Mouse (Mus musculus) embryonic facial prominence, embryonic 15.5 days (tissue): ENCODE measurements around the gene Fkbp9. TPM values are rescaled to one million over a fixed set of nuclear protein-coding genes. Genes with fewer than 3 reads are reported as not detected.
A peak's percentile ranks its signal among the peaks of the same experiment; 100 is the strongest.

Experiments
- ATAC-seq: fragments of 200-750 bp; cut with Nextera tagmentation; 2 replicates; pipeline ENCODE4 v1.8.0; 2017; ENCODE audit warnings: low read depth, moderate TSS enrichment; ENCODE audit not compliant: insufficient number of reproducible peaks, low FRiP score, low TSS enrichment
- H3K27ac ChIP-seq: fragments of 300-500 bp; sonication (generic); replicated peaks from 2 replicates; pipeline ENCODE4 v1.5.1; 2015; ENCODE audit warnings: mild to moderate bottlenecking, inconsistent platforms
- H3K27me3 ChIP-seq: fragments of 300-500 bp; sonication (generic); 2 replicates; pipeline ENCODE4 v1.6.1; 2015; ENCODE audit warnings: inconsistent platforms
- H3K36me3 ChIP-seq: fragments of 300-500 bp; sonication (generic); 2 replicates; pipeline ENCODE4 v1.6.1; 2015; ENCODE audit warnings: mild to moderate bottlenecking, inconsistent platforms
- H3K4me1 ChIP-seq: fragments of 300-500 bp; sonication (generic); 2 replicates; pipeline ENCODE4 v1.6.1; 2015; ENCODE audit warnings: inconsistent platforms
- H3K4me2 ChIP-seq: fragments of 300-500 bp; sonication (generic); replicated peaks from 2 replicates; pipeline ENCODE4 v1.6.1; 2015; ENCODE audit warnings: mild to moderate bottlenecking, inconsistent platforms
- H3K4me3 ChIP-seq: fragments of 300-500 bp; sonication (generic); replicated peaks from 2 replicates; pipeline ENCODE4 v1.5.1; 2015; ENCODE audit warnings: mild to moderate bottlenecking, inconsistent platforms
- H3K9ac ChIP-seq: fragments of 300-500 bp; sonication (generic); 2 replicates; pipeline ENCODE4 v1.6.1; 2015; ENCODE audit warnings: inconsistent platforms
- H3K9me3 ChIP-seq: fragments of 300-500 bp; sonication (generic); replicated peaks from 2 replicates; pipeline ENCODE4 v1.6.1; 2016; ENCODE audit warnings: inconsistent platforms
- WGBS: fragments of 180-500 bp; shearing (Covaris S2); methylation state at CpG from one replicate; pipeline ENCODE4 v1.1.7; 2015; 5-methylcytosine and 5-hydroxymethylcytosine counted together
- polyA plus RNA-seq: library from polyadenylated mRNA; unstranded; fragments of >200 nt; fragmentation: Nextera tagmentation; extraction: Ambion mirVana; gene quantifications from 2 replicates; pipeline ENCODE4 v1.2.1, GENCODE M21; 2015

Fkbp9 gene
- polyA plus RNA-seq, 1 experiment from 2014 or later: 218 TPM

DNA sequence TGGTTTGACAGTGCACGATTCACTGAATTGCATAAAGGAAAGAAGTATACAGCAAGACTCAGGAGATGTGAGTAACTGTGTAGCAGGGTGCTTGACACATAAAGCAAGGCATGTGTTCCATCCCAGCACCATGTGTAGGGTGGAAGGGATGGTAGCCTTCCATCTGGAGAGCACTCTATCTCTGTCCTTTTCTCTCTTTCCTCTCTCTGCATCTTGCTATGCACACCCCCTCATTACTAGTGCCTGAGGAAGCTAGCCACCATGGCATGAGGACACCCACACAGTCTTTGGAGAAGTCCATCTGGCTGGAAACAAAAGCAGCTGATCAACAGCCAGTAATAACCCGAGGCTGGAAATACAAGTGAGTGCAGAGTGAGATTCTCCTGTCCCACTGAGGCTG lies 25.7 kb upstream of the Fkbp9 start:
- Histone ChIP-seq H3K36me3 (no peaks in the 10 kb centered on the region), H3K4me1 (no peaks in the 10 kb centered on the region), H3K4me3 (no peak overlapping the region), H3K27me3 (no peaks in the 10 kb centered on the region), H3K9ac (no peak overlapping the region), H3K9me3 (no peaks in the 10 kb centered on the region), H3K27ac (no peak overlapping the region), H3K4me2 (no peak overlapping the region)
- WGBS: 63% methylated on average over 2 of the region's 2 CpGs
- ATAC-seq: no peak

DNA sequence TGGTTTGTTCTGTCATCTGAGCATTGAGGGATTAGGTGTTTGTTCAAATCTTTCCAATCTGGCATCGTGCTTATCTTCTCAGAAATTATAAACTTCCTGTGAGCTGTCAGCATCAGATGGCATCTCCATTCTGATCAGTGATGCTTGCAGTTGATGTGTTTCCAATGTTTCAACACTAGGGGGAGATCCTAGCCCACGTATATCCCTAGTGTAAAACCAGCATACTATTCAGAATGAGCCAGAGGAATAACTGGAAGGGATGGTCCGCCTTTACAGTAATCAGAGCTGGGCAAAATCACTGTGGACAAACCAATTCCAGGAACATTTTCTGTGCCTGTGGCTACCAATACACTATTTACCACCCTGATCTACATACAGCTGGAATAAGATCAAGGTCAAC lies 23.2 kb upstream of the Fkbp9 start:
- no peak overlapping the region for H3K4me3 ChIP-seq
- no peaks in the 10 kb centered on the region for H3K4me1 ChIP-seq
- no peaks in the 10 kb centered on the region for H3K27me3 ChIP-seq
- 10% methylated on average over 3 of the region's 3 CpGs for WGBS
- no peak overlapping the region for H3K4me2 ChIP-seq
- no peak for ATAC-seq
- no peak overlapping the region for H3K27ac ChIP-seq
- H3K9me3 ChIP-seq: no peaks in the 10 kb centered on the region
- H3K36me3 ChIP-seq: no peaks in the 10 kb centered on the region
- H3K9ac ChIP-seq: no peak overlapping the region

DNA sequence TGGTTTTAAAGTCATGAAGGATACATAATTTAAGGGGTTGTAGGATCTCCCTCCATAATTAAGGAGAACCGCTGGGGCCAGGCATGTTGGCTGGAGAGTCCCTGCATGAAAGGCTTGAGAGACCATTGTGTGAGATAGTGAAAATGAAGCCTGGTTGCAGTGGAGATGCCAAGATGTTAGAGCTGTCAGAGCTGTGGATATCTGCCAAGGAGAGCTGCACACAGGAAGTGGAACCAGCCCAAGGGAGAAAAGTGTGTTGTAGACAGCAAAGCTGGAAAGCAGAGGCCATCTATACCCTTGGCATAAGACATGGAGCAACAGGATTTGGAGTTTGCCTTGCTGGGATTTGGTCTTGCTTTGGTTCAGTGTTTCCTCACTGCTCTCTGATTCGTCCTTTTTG lies 18.5 kb upstream of the Fkbp9 start:
- no peak overlapping the region for H3K4me2 ChIP-seq
- H3K4me3 ChIP-seq: no peak overlapping the region
- H3K27me3 ChIP-seq: no peaks in the 10 kb centered on the region
- H3K4me1 ChIP-seq: no peaks in the 10 kb centered on the region
- 57% methylated on average over 2 of the region's 2 CpGs for WGBS
- H3K36me3 ChIP-seq: no peaks in the 10 kb centered on the region
- no peak overlapping the region for H3K9ac ChIP-seq
- ATAC-seq: no peak
- no peaks in the 10 kb centered on the region for H3K9me3 ChIP-seq
- no peak overlapping the region for H3K27ac ChIP-seq

DNA sequence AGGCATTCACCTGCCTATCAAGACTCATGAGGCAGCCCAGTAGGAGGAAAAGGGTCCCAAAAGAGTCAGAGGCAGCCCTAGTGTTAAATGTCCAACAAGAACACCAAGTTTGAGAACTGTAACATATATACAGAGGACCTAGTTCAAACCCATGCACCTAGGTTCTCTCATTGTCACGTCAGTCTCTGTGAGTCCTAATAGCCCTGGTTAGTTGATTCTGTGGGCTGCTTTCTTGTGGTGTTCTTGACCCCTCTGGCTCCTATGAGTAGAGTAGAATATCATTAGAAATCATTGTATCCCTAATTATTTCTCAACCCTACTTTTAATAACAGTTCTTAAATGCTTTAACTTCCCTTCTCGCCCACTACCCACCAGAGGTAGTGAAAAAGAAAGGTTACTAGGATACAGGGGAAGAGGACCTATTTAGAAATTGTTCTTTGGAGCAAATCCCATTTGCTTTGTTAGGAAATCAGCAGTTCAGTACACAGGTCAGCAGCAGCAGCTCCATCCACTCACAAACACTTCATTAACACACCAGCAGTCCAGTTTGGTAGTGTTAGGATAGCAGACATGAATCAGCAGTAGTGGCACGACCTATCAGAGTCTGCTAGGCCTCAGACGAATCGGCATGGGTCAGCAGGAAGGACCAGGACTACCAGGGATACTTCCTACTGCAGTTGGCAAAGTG lies 13.3 kb upstream of the Fkbp9 start:
- Histone ChIP-seq H3K9me3 (no peaks in the 10 kb centered on the region), H3K27me3 (no peaks in the 10 kb centered on the region), H3K4me2 (no peak overlapping the region), H3K36me3 (no peaks in the 10 kb centered on the region), H3K4me1 (no peaks in the 10 kb centered on the region), H3K4me3 (no peak overlapping the region), H3K9ac (no peak overlapping the region), H3K27ac (no peak overlapping the region)
- 76% methylated on average over 5 of the region's 5 CpGs for WGBS
- ATAC-seq: no peak

DNA sequence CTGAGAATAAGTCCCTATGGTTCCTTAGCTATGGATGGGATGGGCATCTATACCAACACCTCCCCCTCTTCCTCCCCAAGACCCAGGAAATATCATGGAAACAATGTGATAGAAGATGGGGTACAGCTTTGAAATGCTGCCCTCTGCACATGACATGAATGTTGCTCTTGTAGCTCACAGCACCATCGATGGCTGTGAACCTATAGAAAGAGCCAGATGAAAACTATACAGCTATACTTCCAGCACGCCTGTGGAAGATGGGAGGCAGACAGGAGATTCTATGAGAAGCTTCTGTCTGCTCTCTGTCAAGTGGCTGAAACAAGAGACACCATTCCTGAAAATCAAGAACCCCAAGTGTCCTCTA lies 12.8 kb upstream of the Fkbp9 start:
- 87% methylated on average over 2 of the region's 2 CpGs for WGBS
- Histone ChIP-seq H3K9ac (no peak overlapping the region), H3K27ac (no peak overlapping the region), H3K4me3 (no peak overlapping the region), H3K4me2 (no peak overlapping the region), H3K9me3 (no peaks in the 10 kb centered on the region), H3K27me3 (no peaks in the 10 kb centered on the region), H3K36me3 (no peaks in the 10 kb centered on the region), H3K4me1 (no peaks in the 10 kb centered on the region)
- ATAC-seq: no peak

DNA sequence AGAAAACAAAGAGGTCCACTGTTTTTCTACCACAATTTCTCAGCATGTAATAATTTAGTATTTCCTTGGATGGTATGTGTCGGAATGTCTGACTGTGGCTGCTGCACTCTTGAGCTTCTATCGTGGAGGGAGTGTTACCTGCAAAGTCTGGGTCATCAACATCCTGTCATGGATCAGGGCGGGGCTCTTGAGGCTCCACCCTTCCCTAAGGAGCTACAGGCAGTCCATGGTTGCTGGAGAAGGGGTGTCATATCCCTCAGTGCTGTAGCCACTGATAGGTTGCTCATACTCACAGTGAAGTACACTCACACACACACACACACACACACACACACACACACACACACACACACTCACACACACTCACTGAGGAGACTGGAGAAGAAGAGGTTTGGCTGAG lies 6.2 kb upstream of the Fkbp9 start:
- no peak overlapping the region for H3K4me3 ChIP-seq

DNA sequence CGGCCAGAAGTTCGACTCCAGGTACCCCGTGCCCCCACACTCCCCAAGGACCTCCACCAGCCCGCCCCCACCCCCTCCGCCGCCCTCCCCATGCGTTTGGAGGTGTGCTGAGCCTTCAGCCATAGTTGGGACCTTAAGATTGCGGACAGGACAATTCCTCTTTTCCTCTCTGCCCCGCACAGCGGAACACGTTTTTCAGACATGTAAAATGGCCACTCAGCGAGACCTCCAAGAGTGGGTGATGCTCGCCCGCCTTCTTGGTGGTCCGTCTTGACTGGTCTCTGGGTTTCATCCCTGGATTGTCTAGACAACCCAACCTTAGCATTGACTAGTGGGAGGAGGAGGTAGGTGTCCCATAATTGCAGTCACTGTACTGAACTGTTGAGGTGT lies 543 bp downstream of the Fkbp9 start:
- Histone ChIP-seq H3K27ac (peak overlapping the region; percentile 89), H3K36me3 (peaks cover 5% of the 10 kb centered on the region; the same call in 1 of the 2 replicates), H3K4me1 (peaks cover 18% of the 10 kb centered on the region), H3K4me3 (peak overlapping the region; percentile 73), H3K9ac (peak overlapping the region; percentile 70), H3K27me3 (no peaks in the 10 kb centered on the region), H3K4me2 (peak overlapping the region; percentile 61), H3K9me3 (no peaks in the 10 kb centered on the region)
- WGBS: 2% methylated on average over 15 of the region's 15 CpGs
- ATAC-seq: no peak

More for the DNA sequence above, 6.2 kb upstream of the Fkbp9 start:
- Histone ChIP-seq H3K9ac (no peak overlapping the region), H3K9me3 (no peaks in the 10 kb centered on the region), H3K4me2 (no peak overlapping the region), H3K27me3 (no peaks in the 10 kb centered on the region), H3K27ac (no peak overlapping the region), H3K4me1 (no peaks in the 10 kb centered on the region), H3K36me3 (no peaks in the 10 kb centered on the region)
- WGBS: 56% methylated on average over 3 of the region's 3 CpGs
- ATAC-seq: no peak

DNA sequence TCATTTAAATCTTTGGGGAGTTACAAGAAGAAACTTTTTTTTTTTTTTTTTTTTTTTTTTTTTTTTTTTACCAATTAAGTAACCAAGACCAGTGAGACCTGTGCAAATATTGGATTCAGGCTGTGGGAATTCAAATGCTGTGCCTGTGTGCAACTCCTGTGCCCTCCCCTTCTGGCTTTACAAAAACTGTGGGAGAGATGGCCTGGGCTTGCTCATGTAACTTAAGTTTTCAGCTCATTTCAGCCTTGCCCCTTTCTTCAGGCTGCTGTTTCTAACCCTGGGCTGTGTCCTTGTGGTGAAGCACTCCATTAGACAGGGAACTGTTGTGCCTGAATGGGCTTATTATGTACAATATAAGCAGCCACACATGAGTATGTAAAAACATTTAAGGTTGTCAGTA lies 971 bp downstream of the Fkbp9 start:
- Histone ChIP-seq H3K36me3 (peaks cover 5% of the 10 kb centered on the region; the same call in 1 of the 2 replicates), H3K9me3 (no peaks in the 10 kb centered on the region), H3K27ac (peak overlapping the region; percentile 89; the same call in 1 of the 2 replicates), H3K4me1 (peaks cover 21% of the 10 kb centered on the region), H3K4me3 (peak overlapping the region; percentile 73), H3K27me3 (no peaks in the 10 kb centered on the region), H3K4me2 (peak overlapping the region; percentile 61), H3K9ac (0 out of 2 replicates have a peak overlapping the region, but pooled peaks have one; percentile 9)
- no peak for ATAC-seq

DNA sequence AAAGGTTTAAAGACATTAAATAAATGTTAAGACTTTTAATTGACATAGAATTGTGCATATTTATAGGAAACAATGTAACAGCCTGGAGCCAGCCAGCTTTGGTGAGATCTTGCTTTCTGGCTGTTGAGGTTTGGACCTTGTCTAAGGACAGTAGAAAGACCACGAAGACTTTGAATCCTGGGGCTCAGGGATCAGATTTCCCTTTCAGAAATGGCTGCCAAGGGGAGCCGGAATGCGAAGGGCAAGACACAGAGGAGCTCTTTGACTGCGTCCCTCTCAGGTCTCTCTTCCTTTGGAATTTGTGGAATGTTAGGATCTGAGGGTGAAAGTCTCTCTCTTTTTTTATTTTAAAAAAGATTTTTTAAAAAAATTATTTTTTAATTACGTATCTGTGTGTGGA lies 2.9 kb downstream of the Fkbp9 start:
- H3K27me3 ChIP-seq: no peaks in the 10 kb centered on the region
- peaks cover 31% of the 10 kb centered on the region for H3K4me1 ChIP-seq
- no peak for ATAC-seq
- H3K27ac ChIP-seq: no peak overlapping the region
- H3K4me2 ChIP-seq: no peak overlapping the region
- no peak overlapping the region for H3K9ac ChIP-seq
- WGBS: 50% methylated on average over 5 of the region's 5 CpGs
- H3K9me3 ChIP-seq: no peaks in the 10 kb centered on the region
- peaks cover 13% of the 10 kb centered on the region; the same call in 1 of the 2 replicates for H3K36me3 ChIP-seq
- no peak overlapping the region for H3K4me3 ChIP-seq

DNA sequence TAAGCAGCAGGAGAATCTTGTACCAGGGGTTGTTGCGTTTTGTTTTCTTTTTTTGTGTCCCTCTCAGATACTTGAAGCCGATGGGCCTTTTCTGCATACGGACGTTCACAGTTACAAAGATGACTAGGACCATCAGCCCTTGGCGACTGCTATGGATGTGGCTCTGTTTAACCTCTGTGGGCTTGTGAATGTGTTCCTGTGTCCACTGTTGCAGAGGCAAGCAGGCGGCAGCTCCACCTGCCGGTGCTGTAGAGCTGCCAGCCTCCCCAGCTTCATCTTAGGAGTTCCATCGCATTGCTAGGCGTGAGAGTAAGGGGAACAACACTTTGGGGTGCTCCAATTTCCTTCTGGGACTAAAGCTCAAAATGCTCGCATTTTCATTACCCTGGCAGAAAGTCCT lies 3.7 kb downstream of the Fkbp9 start:
- H3K9me3 ChIP-seq: no peaks in the 10 kb centered on the region
- WGBS: 91% methylated on average over 10 of the region's 10 CpGs
- no peak overlapping the region for H3K9ac ChIP-seq
- peaks cover 31% of the 10 kb centered on the region for H3K4me1 ChIP-seq
- no peak overlapping the region for H3K4me2 ChIP-seq
- no peak overlapping the region for H3K27ac ChIP-seq
- H3K4me3 ChIP-seq: no peak overlapping the region
- no peak for ATAC-seq
- peaks cover 13% of the 10 kb centered on the region; the same call in 1 of the 2 replicates for H3K36me3 ChIP-seq
- no peaks in the 10 kb centered on the region for H3K27me3 ChIP-seq

DNA sequence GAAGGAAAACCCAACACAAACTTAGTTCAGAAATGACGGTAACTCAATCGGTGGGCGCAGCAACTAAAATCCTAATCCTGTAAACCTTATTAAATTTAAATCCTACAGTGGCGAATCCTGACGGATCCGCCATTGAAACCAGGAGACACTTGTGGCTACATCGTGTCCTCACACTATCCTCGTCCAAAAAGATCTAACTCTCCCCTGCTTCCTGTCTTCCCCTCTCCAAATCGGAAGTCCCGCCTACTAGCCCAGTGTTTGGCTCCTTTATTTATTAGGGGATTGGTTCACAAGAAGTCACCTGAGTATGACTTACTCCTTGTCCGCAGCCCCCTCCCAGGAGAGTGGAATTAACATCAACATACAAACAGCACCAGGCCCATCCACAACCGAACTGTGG lies 5.3 kb downstream of the Fkbp9 start:
- peaks cover 31% of the 10 kb centered on the region for H3K4me1 ChIP-seq
- WGBS: 85% methylated on average over 12 of the region's 12 CpGs
- H3K27ac ChIP-seq: 0 out of 2 replicates have a peak overlapping the region, but pooled peaks have one; percentile 28
- no peaks in the 10 kb centered on the region for H3K9me3 ChIP-seq
- H3K4me3 ChIP-seq: no peak overlapping the region
- H3K9ac ChIP-seq: no peak overlapping the region
- H3K36me3 ChIP-seq: peaks cover 13% of the 10 kb centered on the region; the same call in 1 of the 2 replicates
- ATAC-seq: no peak
- H3K4me2 ChIP-seq: no peak overlapping the region
- H3K27me3 ChIP-seq: no peaks in the 10 kb centered on the region

DNA sequence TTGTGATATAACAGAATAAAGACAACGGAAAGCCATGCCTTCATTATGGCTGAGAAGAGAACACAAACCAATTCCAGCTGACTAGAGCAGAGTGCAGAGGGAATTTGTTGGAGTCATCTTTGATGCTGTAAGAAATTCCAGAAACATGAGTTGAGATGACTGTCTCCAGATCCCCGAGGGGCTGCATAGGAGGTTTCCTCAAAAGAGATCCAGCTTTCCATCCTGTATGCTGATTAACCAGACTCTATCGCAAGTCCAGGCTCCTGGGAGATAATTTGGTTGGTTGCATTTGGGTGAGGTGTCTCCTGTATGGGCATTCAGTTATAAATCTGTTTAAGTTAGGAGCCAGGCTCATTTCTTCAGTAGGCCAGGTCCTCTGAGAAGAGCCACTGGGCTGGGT lies 5.8 kb downstream of the Fkbp9 start:
- H3K27me3 ChIP-seq: no peaks in the 10 kb centered on the region
- 42% methylated on average over 3 of the region's 3 CpGs for WGBS
- H3K4me1 ChIP-seq: peaks cover 31% of the 10 kb centered on the region
- H3K9me3 ChIP-seq: no peaks in the 10 kb centered on the region
- H3K36me3 ChIP-seq: peaks cover 13% of the 10 kb centered on the region; the same call in 1 of the 2 replicates
- H3K27ac ChIP-seq: 0 out of 2 replicates have a peak overlapping the region, but pooled peaks have one; percentile 28
- no peak overlapping the region for H3K4me2 ChIP-seq
- no peak for ATAC-seq
- no peak overlapping the region for H3K9ac ChIP-seq
- H3K4me3 ChIP-seq: no peak overlapping the region
